Mouse (Mus musculus) thymus, adult 2 months (tissue): ENCODE data around the gene Dip2a. TPM values are rescaled to one million over a fixed set of nuclear protein-coding genes. Genes with fewer than 3 reads are reported as not detected.

ENCODE experiments used
- DNase-seq: peaks from one replicate; pipeline ENCODE4 v3.0.0; 2021
- H3K27ac ChIP-seq: fragments of 200-500 bp; 2 replicates; pipeline ENCODE4 v1.5.1; 2012; ENCODE audit warnings: low read length, control low read depth; ENCODE audit not compliant: control insufficient read depth, insufficient read depth
- H3K27me3 ChIP-seq: fragments of 200-500 bp; 2 replicates; pipeline ENCODE4 v1.6.1; 2012; ENCODE audit warnings: mild to moderate bottlenecking, low read length, moderate library complexity, mixed read lengths; ENCODE audit not compliant: control insufficient read depth, insufficient read depth
- H3K36me3 ChIP-seq: fragments of 200-500 bp; 2 replicates; pipeline ENCODE4 v1.6.1; 2012; ENCODE audit warnings: mild to moderate bottlenecking, low read length, moderate library complexity; ENCODE audit not compliant: control insufficient read depth, insufficient read depth
- H3K4me1 ChIP-seq: fragments of 200-500 bp; replicated peaks from 2 replicates; pipeline ENCODE4 v1.6.1; 2012; ENCODE audit warnings: low read length; ENCODE audit not compliant: control insufficient read depth, insufficient read depth
- H3K4me3 ChIP-seq: fragments of 200-500 bp; 2 replicates; pipeline ENCODE4 v1.5.1; 2012; ENCODE audit warnings: mild to moderate bottlenecking, low read length, control low read depth, moderate library complexity; ENCODE audit not compliant: control insufficient read depth, insufficient read depth
- CTCF ChIP-seq: fragments of 200-500 bp; IDR thresholded peaks from 2 replicates; pipeline ENCODE4 v1.5.1; 2012; ENCODE audit warnings: mild to moderate bottlenecking, control low read depth, low read length, moderate library complexity, borderline replicate concordance; ENCODE audit not compliant: control insufficient read depth, poor library complexity, insufficient read depth; ENCODE audit errors: extremely low read depth
- POLR2A ChIP-seq: fragments of 200-500 bp; IDR thresholded peaks from 2 replicates; pipeline ENCODE4 v1.6.1; 2012; ENCODE audit warnings: mild to moderate bottlenecking, low read length, control low read depth, moderate library complexity; ENCODE audit not compliant: control insufficient read depth, poor library complexity, insufficient read depth; ENCODE audit errors: extremely low read depth
- WGBS: fragments of 180-500 bp; shearing (Covaris S2); methylation state at CpG from one replicate; pipeline ENCODE4 v1.1.7; 2018; 5-methylcytosine and 5-hydroxymethylcytosine counted together
- polyA plus RNA-seq: library from polyadenylated mRNA; depleted of rRNA; stranded (reverse); fragments of >200 nt; gene quantifications from 2 replicates; pipeline ENCODE4 v1.2.3, GENCODE M21; 2012; rRNA removed

The Dip2a gene
- polyA plus RNA-seq, 1 experiment: 8.1 TPM

DNA sequence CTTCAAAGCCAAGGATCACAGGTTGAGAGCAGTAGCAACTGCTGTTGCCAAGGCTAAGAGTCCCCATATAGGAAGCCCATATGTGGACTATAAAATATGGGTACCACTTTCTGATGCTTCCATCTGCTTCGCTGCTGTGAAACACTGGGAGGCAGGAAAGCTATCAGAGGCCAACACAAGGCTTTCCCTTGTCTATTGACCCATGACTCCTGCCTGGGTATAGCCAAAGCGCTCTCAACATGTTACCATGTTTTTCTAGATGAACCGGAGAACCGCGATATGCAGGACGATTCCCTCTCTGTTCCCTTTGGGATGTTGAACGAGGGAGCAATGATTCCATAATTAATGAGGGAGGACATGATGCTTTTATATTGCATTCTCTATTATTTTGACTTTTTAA is 134.3 kb downstream of the Dip2a start:
- no peak for DNase-seq
- TF ChIP-seq POLR2A (no peak), CTCF (no peak)
- 98% methylated on average over 7 of the region's 7 CpGs for WGBS
- no peaks in the 10 kb centered on the region for H3K4me1 ChIP-seq
- no peaks in the 10 kb centered on the region for H3K36me3 ChIP-seq
- no peak overlapping the region for H3K4me3 ChIP-seq
- no peaks in the 10 kb centered on the region for H3K27me3 ChIP-seq
- no peak overlapping the region for H3K27ac ChIP-seq

Other genes with a start within 250 kb of the Dip2a start
- gene Slc5a4b, start 234.3 kb downstream of the Dip2a start, polyA plus RNA-seq: 0.04 TPM in 1 of 2 replicates, not detected in the other
- gene Slc5a4a, start 197.8 kb downstream of the Dip2a start, polyA plus RNA-seq: not detected in 2 replicates
- gene Prmt2, start 107.4 kb downstream of the Dip2a start, polyA plus RNA-seq: 18.6 and 25.0 TPM in 2 replicates
- 0.66 and 1.2 TPM in 2 replicates for gene S100b, start 91.4 kb downstream of the Dip2a start, polyA plus RNA-seq
- gene AC141477.1, start 95.2 kb upstream of the Dip2a start, polyA plus RNA-seq: not detected in 2 replicates
- 41.7 and 47.7 TPM in 2 replicates for gene Pcnt, start 97.5 kb upstream of the Dip2a start, polyA plus RNA-seq
- 0.61 and 0.62 TPM in 2 replicates for gene 2610028H24Rik, start 103.8 kb upstream of the Dip2a start, polyA plus RNA-seq
- gene Mcm3ap, start 123.6 kb upstream of the Dip2a start, polyA plus RNA-seq: 43.9 and 45.7 TPM in 2 replicates
- gene Ybey, start 123.8 kb upstream of the Dip2a start, polyA plus RNA-seq: 3.3 and 4.1 TPM in 2 replicates
- gene Lss, start 186.3 kb upstream of the Dip2a start, polyA plus RNA-seq: 17.8 and 24.1 TPM in 2 replicates
- gene Spatc1l, start 217.0 kb upstream of the Dip2a start, polyA plus RNA-seq: 0.11 and 0.12 TPM in 2 replicates
- gene Ftcd, start 230.4 kb upstream of the Dip2a start, polyA plus RNA-seq: 0.03 and 0.83 TPM in 2 replicates